Mouse (Mus musculus) cortical plate, adult 2 months (tissue): ENCODE measurements around the gene Cbx1. TPM values are rescaled to one million over a fixed set of nuclear protein-coding genes. Genes with fewer than 3 reads are reported as not detected.
A peak's percentile ranks its signal among the peaks of the same experiment; 100 is the strongest.

ENCODE experiments used
- H3K27ac ChIP-seq: fragments of 200-500 bp; 2 replicates; pipeline ENCODE4 v1.5.1; 2012; ENCODE audit warnings: low read length, control low read depth, inconsistent platforms; ENCODE audit not compliant: insufficient read depth
- H3K4me1 ChIP-seq: fragments of 200-500 bp; 2 replicates; pipeline ENCODE4 v1.6.1; 2011; ENCODE audit warnings: low read length; ENCODE audit not compliant: control insufficient read depth, insufficient read depth
- H3K4me3 ChIP-seq: fragments of 200-500 bp; 2 replicates; pipeline ENCODE4 v1.5.1; 2011; ENCODE audit warnings: mild to moderate bottlenecking, low read length, control low read depth; ENCODE audit not compliant: insufficient read depth
- CTCF ChIP-seq: fragments of 200-500 bp; IDR thresholded peaks from 2 replicates; pipeline ENCODE4 v1.5.1; 2011; ENCODE audit warnings: mild to moderate bottlenecking, control low read depth, low read length; ENCODE audit not compliant: insufficient read depth; ENCODE audit errors: extremely low read depth
- POLR2A ChIP-seq: fragments of 200-500 bp; IDR thresholded peaks from 2 replicates; pipeline ENCODE4 v1.6.1; 2011; ENCODE audit warnings: mild to moderate bottlenecking, low read length, control low read depth; ENCODE audit not compliant: insufficient read depth; ENCODE audit errors: extremely low read depth
- polyA plus RNA-seq: library from polyadenylated mRNA; depleted of rRNA; stranded (reverse); fragments of >200 nt; gene quantifications from 2 replicates; pipeline ENCODE4 v1.2.3, GENCODE M21; 2012

The Cbx1 gene
- polyA plus RNA-seq, 1 experiment, result 27.1 TPM

DNA sequence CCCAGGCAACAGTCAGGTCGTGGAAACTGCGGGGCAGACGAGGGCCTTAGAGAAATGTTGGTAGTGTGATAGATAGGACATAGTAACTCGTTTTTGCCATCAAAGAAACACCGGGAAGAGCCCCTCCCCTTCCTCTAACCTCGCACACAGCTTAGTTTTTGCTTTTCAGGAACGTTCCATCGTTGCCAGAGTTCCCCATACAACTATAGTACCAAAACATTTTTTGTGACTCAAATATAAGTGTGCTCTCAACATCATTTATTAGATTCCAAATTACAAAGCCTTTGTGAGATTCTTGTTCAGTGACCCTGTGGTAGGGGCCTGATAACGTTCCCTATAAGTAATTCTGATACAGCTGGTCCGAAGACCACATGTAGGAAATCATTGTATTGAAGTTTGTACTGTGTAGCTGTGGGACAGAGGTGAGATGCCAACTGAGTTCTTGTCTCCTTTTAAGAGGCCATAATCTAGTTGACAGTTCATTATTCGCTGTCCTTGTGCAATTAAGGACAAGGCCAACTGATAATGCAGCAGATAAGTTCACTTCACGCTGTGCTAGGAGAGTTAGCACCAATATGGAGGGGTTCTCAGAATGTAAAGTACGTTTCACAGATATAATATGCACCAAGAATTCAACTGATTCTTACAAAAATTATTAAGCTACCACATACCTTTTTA is 41.8 kb downstream of the Cbx1 start:
- H3K27ac ChIP-seq, result peak overlapping the region; percentile 87
- TF ChIP-seq POLR2A (no peak; the same call in 1 of the 2 replicates), CTCF (no peak)
- H3K4me3 ChIP-seq, result peak overlapping the region; percentile 68
- peaks cover 6% of the 10 kb centered on the region; the same call in 1 of the 2 replicates for H3K4me1 ChIP-seq

GRCm38 (mm10) chr11:96831516-96831915 is 42.6 kb downstream of the Cbx1 start:
- no peak overlapping the region for H3K27ac ChIP-seq
- peaks cover 3% of the 10 kb centered on the region; the same call in 1 of the 2 replicates for H3K4me1 ChIP-seq
- TF ChIP-seq CTCF, result no peak
- no peak for TF ChIP-seq POLR2A
- no peak overlapping the region for H3K4me3 ChIP-seq

GRCm38 (mm10) chr11:96832541-96832940 is 43.6 kb downstream of the Cbx1 start:
- TF ChIP-seq CTCF, result no peak
- no peak for TF ChIP-seq POLR2A
- H3K4me3 ChIP-seq, result no peak overlapping the region
- H3K27ac ChIP-seq, result no peak overlapping the region
- peaks cover 3% of the 10 kb centered on the region; the same call in 1 of the 2 replicates for H3K4me1 ChIP-seq

GRCm38 (mm10) chr11:96832973-96833372 is 44.0 kb downstream of the Cbx1 start:
- Histone ChIP-seq H3K4me3 (no peak overlapping the region), H3K4me1 (no peaks in the 10 kb centered on the region; the same call in 1 of the 2 replicates), H3K27ac (no peak overlapping the region)
- no peak for TF ChIP-seq POLR2A
- no peak for TF ChIP-seq CTCF

GRCm38 (mm10) chr11:96834127-96834526 is 45.2 kb downstream of the Cbx1 start:
- Histone ChIP-seq H3K4me1 (no peaks in the 10 kb centered on the region; the same call in 1 of the 2 replicates), H3K27ac (no peak overlapping the region), H3K4me3 (no peak overlapping the region)
- TF ChIP-seq CTCF, result no peak
- TF ChIP-seq POLR2A, result no peak

- Histone ChIP-seq H3K4me3 (no peak overlapping the region), H3K27ac (no peak overlapping the region), H3K4me1 (no peaks in the 10 kb centered on the region)
- no peak for TF ChIP-seq POLR2A
- TF ChIP-seq CTCF, result peak; percentile 20; the same call in 1 of the 2 replicates
Observed at GRCm38 (mm10) chr11:96837298-96837697, 48.4 kb downstream of the Cbx1 start.

GRCm38 (mm10) chr11:96838341-96838740 is 49.4 kb downstream of the Cbx1 start:
- TF ChIP-seq CTCF (no peak), POLR2A (no peak)
- Histone ChIP-seq H3K27ac (no peak overlapping the region), H3K4me1 (no peaks in the 10 kb centered on the region), H3K4me3 (no peak overlapping the region)

GRCm38 (mm10) chr11:96839428-96839827 is 50.5 kb downstream of the Cbx1 start:
- no peak for TF ChIP-seq POLR2A
- TF ChIP-seq CTCF, result no peak
- Histone ChIP-seq H3K4me1 (no peaks in the 10 kb centered on the region), H3K4me3 (no peak overlapping the region), H3K27ac (no peak overlapping the region)

DNA sequence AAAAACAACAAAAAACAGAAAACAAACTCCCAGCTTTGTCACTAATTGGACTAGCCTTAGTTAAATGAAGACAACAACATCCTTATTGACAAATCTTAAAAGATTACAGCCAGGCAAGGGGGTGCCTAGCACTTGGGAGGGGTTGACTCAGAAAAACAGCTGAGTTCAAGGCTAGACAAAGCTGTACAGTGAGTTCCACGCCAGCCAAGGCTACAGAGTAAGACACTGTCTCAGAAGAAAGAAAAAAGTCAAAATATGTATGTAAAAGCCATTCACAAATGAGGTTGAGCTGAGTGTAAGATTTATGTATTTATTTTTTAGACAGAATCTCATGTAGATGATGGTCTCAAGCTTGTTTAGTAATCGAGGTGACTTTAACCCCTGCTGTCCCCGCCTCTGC is 51.0 kb downstream of the Cbx1 start:
- TF ChIP-seq CTCF (no peak), POLR2A (no peak)
- Histone ChIP-seq H3K4me3 (no peak overlapping the region), H3K4me1 (no peaks in the 10 kb centered on the region), H3K27ac (no peak overlapping the region; the same call in 1 of the 2 replicates)

- TF ChIP-seq POLR2A, result 0 out of 2 replicates have a peak, but pooled peaks have one; percentile 36
- no peak for TF ChIP-seq CTCF
- H3K27ac ChIP-seq, result peak overlapping the region; percentile 18
- no peaks in the 10 kb centered on the region for H3K4me1 ChIP-seq
- H3K4me3 ChIP-seq, result no peak overlapping the region
Observed at GRCm38 (mm10) chr11:96840290-96840689, 51.4 kb downstream of the Cbx1 start.

GRCm38 (mm10) chr11:96843627-96844026 is 54.7 kb downstream of the Cbx1 start:
- Histone ChIP-seq H3K4me1 (no peaks in the 10 kb centered on the region), H3K4me3 (no peak overlapping the region), H3K27ac (no peak overlapping the region)
- no peak for TF ChIP-seq CTCF
- TF ChIP-seq POLR2A, result no peak
